Mouse (Mus musculus) induced T-regulatory cell, adult 2 months (primary cell): ENCODE results near the gene Sergef.

Experiments
- DNase-seq: peaks from one replicate; pipeline ENCODE4 v3.0.0-alpha.2; 2012; ENCODE audit warnings: low read depth

Sergef gene

DNA sequence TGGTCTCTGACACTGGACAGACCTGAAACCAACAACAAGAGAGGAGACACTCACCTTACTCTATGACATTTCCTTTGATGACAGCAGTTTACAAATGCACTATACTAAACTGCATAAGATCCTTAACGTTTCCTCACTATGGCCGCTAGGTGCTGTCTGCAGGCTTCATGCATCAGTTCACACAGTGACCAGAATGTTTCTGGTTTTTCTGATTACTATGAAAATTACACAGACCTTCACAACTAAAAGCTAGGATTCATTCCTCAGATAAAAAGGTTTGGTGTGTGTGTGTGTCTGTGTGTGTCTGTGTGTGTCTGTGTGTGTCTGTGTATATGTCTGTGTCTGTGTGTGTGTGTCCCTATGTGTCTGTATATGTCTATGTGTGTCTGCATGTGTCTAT is 63.7 kb downstream of the Sergef start:
- DNase-seq, result no peak

GRCm38 (mm10) chr7:46572803-46573594 is 66.6 kb downstream of the Sergef start:
- DNase-seq, result no peak

DNA sequence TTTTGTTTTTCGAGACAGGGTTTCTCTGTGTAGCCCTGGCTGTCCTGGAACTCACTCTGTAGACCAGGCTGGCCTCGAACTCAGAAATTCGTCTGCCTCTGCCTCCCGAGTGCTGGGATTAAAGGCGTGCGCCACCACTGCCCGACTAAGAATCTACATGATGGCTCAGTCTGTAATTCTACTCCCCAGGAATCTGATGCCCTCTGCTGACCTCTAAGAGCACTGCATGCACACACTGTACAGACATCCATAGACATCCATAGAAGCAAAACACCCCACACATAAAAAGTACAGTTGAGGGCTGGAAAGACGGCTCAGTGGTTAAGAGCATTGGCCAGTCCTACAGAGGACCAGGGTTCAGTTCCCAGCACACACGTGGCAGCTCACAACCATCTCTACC is 70.1 kb downstream of the Sergef start:
- peak; percentile 46 for DNase-seq

- DNase-seq, result no peak
Observed at GRCm38 (mm10) chr7:46566318-46567007, 73.1 kb downstream of the Sergef start.

DNA sequence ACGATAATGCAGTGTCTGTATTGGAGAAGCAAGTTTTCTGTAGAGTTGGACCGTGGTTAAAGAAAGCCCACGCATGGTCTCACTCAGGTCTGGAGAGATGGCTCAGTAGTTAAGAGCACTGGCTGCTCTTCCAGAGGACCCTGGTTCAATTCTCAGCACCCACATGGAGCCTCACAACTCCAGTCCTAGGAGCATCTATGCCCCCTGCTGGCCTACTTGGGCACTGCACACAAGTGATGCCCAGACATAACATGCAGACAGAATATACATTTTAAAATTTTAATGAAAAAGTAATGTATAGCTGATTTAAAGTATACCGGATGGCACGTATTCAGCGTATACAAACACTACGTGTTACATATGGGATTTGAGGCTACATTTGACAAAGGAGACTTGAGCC is 74.2 kb downstream of the Sergef start:
- peak; percentile 7 for DNase-seq

GRCm38 (mm10) chr7:46563801-46564200 is 75.8 kb downstream of the Sergef start:
- peak; percentile 39 for DNase-seq

DNA sequence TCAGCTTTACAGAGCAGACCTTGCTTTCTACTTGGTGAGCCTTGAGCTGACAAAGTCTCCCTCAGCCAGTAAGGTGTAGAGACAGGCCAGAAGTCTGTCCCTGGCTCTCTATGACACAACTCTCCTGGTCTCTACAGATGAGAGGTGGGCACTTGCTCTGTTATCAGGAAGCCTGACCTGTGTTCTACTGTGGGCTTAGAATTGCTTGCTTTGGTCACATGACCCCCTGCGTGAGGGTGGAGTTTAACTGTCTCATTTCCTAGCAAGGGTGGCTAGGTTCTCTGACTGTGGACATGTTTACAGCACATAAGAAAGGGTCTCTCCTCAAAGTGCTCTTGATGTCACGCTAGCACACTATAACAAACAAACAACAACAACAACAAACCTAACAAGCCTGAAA is 79.5 kb downstream of the Sergef start:
- DNase-seq, result no peak

GRCm38 (mm10) chr7:46559643-46560042 is 80.0 kb downstream of the Sergef start:
- DNase-seq, result no peak

- no peak for DNase-seq
Observed at GRCm38 (mm10) chr7:46559006-46559405, 80.6 kb downstream of the Sergef start.

DNA sequence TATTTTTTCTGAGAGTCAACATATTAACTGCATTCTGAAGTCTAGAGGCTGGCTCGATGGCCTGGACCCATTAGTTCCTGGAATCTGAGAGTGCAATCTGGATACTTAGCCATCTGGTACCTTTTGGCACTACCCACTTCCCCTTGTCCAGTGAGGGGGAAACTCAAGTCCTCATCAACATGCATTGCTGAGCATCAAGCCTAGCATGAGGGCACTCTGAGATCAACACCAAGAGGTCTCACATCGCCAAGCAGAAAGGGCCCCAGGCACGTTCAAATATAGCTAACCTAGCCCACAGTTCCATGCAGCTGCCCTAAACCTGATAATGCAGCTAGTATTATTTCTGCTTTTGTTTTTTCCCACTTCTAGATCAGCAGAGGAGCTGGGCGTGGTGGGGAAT is 81.6 kb downstream of the Sergef start:
- no peak for DNase-seq

GRCm38 (mm10) chr7:46557387-46557786 is 82.2 kb downstream of the Sergef start:
- no peak for DNase-seq

- DNase-seq, result no peak
Observed at GRCm38 (mm10) chr7:46556358-46557118, 83.1 kb downstream of the Sergef start.

GRCm38 (mm10) chr7:46555731-46556130 is 83.9 kb downstream of the Sergef start:
- DNase-seq, result no peak

DNA sequence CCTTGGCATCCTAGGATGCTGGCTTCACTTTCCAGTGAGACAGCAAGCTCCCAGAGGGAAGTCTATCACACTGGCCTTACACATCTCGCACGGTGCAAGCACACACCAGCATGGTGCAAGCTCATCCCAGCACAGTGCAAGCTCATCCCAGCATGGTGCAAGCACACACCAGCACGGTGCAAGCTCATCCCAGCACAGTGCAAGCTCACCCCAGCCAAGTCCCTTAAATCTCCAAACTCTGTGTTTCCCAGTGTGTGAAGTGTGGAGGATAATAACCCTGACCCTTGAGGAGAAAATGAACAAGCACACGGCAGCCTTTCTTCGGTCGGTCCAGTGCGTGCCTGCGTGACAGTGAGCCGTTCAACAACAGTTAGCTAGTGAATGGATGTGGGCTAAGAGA is 84.8 kb downstream of the Sergef start:
- DNase-seq, result no peak

DNA sequence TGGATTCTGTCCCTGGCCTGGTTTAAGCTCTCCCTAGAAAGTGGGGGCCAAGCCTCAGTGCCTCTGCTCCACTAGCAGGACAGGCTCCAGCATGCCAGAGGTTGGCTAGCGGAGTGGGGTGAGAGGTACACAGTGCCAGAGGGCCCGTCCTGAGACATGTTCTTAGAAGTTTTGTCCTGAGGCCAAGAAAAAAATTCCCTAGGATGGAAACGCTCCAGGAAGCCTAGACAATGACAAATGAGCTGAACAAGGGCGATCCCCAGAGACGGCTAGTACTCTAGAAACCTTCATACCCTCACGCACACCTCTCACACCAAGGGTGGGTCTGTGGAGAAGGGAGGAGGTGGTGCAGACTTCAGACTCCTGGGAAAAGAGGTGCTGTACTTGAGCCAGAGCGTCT is 85.6 kb downstream of the Sergef start:
- no peak for DNase-seq

DNA sequence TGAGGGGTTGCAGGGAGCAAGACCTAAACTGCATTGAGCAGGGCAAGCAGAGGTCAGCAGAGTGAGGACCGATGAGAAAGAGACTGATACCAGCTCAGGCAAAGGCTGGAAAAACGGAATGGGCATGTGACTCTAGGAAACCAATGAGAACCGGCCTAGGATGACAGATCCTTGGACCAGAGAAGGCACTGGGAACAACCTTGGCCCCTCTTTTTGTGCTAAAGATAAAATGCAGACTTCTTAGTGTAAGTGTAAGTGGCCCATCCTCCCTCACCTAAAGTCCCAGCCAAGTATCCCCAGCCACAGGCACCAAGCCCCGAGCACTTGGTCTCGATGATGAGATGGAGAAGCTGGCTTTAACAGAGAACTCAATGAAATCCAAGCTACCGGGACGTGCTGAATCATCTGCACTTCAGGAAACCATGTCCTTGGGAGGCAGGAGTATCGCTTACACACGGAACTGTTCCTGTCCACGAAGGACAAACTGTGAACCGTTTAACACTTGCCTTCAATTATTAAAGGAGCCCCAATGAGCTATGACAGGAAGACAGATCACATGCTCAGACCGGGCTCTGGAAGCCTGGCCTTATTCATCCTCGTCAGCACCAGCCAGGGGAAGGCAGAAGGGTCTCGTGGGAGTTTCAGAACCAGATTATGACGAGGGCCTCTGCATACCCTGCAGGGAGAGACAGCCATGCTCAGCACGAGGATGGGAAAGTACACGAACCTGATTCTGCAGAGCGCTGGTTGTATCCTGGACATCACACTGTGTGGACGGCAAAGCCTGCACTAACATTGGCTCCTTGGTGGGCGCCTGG is 87.5 kb downstream of the Sergef start:
- DNase-seq, result no peak

DNA sequence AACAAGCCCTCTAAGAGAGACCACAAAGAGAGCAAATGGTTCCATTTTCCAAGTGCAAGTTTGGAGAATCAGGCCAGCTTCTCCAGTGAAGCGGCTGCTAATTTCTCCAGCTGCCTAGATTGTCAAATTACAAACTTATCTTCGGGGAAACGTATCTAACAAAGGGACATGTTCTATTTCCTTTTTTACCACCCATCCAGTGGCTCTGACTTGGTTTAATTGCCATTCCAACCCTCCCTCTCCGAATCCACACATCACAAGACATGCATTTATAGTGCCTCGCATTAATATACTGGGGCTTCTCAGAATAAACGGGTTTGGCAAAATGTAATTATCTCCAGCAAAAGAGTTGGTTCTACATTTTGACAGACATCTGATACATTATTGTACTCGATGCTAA is 88.4 kb downstream of the Sergef start:
- DNase-seq, result no peak

- DNase-seq, result no peak
Observed at GRCm38 (mm10) chr7:46548124-46548523, 91.5 kb downstream of the Sergef start.

GRCm38 (mm10) chr7:46547642-46548041 is 92.0 kb downstream of the Sergef start:
- no peak for DNase-seq

GRCm38 (mm10) chr7:46546539-46546938 is 93.1 kb downstream of the Sergef start:
- DNase-seq, result no peak

DNA sequence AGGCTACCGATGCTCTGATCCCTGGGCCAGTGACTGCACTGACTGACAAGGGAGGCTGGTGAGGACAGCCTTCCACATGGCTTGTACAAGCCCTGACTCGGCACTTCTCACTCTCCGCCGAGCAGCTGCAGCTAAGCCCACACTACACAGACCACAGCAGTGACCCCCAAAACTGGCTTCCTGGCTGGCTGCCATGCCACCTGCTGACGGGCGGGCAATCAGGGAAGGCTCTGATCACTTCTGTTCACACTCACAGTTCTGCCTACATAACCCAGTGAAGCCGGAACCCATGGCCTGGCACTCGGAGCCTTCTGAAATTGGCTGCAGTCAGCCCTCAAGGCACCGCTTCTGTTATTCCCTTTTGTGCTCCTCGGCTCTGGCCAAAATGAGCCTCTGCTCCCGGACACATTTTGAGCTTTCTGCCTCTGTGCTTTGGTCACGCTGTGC is 95.4 kb downstream of the Sergef start:
- DNase-seq, result no peak

GRCm38 (mm10) chr7:46542117-46542516 is 97.5 kb downstream of the Sergef start:
- DNase-seq, result no peak
